Mouse (Mus musculus): ENCODE results near the gene Xrcc5. TPM values are rescaled to one million over a fixed set of nuclear protein-coding genes. Genes with fewer than 3 reads are reported as not detected.

Gene Xrcc5
- polyA plus RNA-seq, 1 experiment from 2014 or later = 68.2 TPM

GRCm38 (mm10) chr1:72418744-72419655, 111.8 kb downstream of the Xrcc5 start:
- H3K9ac ChIP-seq (replicated peaks) = no peak overlapping the region
- WGBS = 73% methylated on average over 8 of the region's 8 CpGs
- H3K27ac ChIP-seq = no peak overlapping the region
- no peaks in the 10 kb centered on the region for H3K9me3 ChIP-seq
- no peaks in the 10 kb centered on the region for H3K27me3 ChIP-seq
- no peak for ATAC-seq (ENCODE audit: insufficient number of reproducible peaks, insufficient read depth, low FRiP score, low TSS enrichment, low read depth)
- H3K4me3 ChIP-seq (replicated peaks) = no peak overlapping the region
- 0 out of 2 replicates have a peak, but pooled peaks cover 4% of the 10 kb centered on the region for H3K4me1 ChIP-seq (replicated peaks)
- H3K36me3 ChIP-seq = no peaks in the 10 kb centered on the region
- H3K4me2 ChIP-seq = no peak overlapping the region

DNA sequence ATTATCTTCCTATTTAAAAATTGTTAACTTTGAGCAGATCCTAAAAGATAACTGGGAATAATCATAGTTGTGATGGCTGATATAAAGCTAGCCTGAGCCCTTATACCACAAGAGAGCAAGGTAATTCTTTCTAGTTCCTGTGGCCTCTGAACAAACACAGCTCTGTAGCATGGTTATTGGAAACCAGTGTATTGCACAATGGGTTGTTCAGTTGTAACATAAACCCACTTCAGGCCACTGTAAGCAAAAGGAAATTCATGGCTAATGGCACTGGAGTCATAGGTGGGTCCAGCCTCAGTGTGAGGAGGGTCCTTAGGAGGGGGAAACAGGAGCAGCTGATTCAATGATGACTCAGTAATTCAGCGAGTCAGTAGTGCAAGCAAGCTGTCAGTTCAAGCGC, 113.0 kb downstream of the Xrcc5 start:
- Histone ChIP-seq H3K9me3 (no peaks in the 10 kb centered on the region), H3K4me1 (replicated peaks) (no peaks in the 10 kb centered on the region), H3K4me3 (replicated peaks) (no peak overlapping the region), H3K27ac (no peak overlapping the region), H3K27me3 (no peaks in the 10 kb centered on the region), H3K9ac (replicated peaks) (no peak overlapping the region), H3K4me2 (no peak overlapping the region), H3K36me3 (no peaks in the 10 kb centered on the region)
- ATAC-seq (ENCODE audit: insufficient number of reproducible peaks, insufficient read depth, low FRiP score, low TSS enrichment, low read depth) = no peak
- 74% methylated on average over 2 of the region's 2 CpGs for WGBS

GRCm38 (mm10) chr1:72422121-72422520, 114.9 kb downstream of the Xrcc5 start:
- Histone ChIP-seq H3K36me3 (no peaks in the 10 kb centered on the region), H3K4me3 (replicated peaks) (no peak overlapping the region), H3K4me2 (no peak overlapping the region), H3K9me3 (no peaks in the 10 kb centered on the region), H3K27ac (no peak overlapping the region), H3K27me3 (no peaks in the 10 kb centered on the region), H3K4me1 (replicated peaks) (no peaks in the 10 kb centered on the region), H3K9ac (replicated peaks) (no peak overlapping the region)
- WGBS = 85% methylated on average over 4 of the region's 4 CpGs
- ATAC-seq (ENCODE audit: insufficient number of reproducible peaks, insufficient read depth, low FRiP score, low TSS enrichment, low read depth) = no peak

GRCm38 (mm10) chr1:72426456-72426855, 119.2 kb downstream of the Xrcc5 start:
- no peak overlapping the region for H3K4me3 ChIP-seq (replicated peaks)
- H3K4me1 ChIP-seq (replicated peaks) = no peaks in the 10 kb centered on the region
- H3K9me3 ChIP-seq = no peaks in the 10 kb centered on the region
- H3K36me3 ChIP-seq = no peaks in the 10 kb centered on the region
- WGBS = 79% methylated on average over 4 of the region's 4 CpGs
- H3K4me2 ChIP-seq = no peak overlapping the region
- no peaks in the 10 kb centered on the region for H3K27me3 ChIP-seq
- H3K9ac ChIP-seq (replicated peaks) = no peak overlapping the region
- ATAC-seq (ENCODE audit: insufficient number of reproducible peaks, insufficient read depth, low FRiP score, low TSS enrichment, low read depth) = no peak
- no peak overlapping the region for H3K27ac ChIP-seq

- Histone ChIP-seq H3K9me3 (no peaks in the 10 kb centered on the region), H3K27ac (no peak overlapping the region), H3K9ac (replicated peaks) (no peak overlapping the region), H3K4me2 (no peak overlapping the region), H3K4me3 (replicated peaks) (no peak overlapping the region), H3K4me1 (replicated peaks) (no peaks in the 10 kb centered on the region), H3K27me3 (no peaks in the 10 kb centered on the region), H3K36me3 (no peaks in the 10 kb centered on the region)
- ATAC-seq (ENCODE audit: insufficient number of reproducible peaks, insufficient read depth, low FRiP score, low TSS enrichment, low read depth) = no peak
- WGBS = 90% methylated on average over 8 of the region's 8 CpGs
These were observed 121.3 kb downstream of the Xrcc5 start for GRCm38 (mm10) chr1:72428526-72428925.

- H3K4me2 ChIP-seq = no peak overlapping the region
- H3K4me3 ChIP-seq (replicated peaks) = no peak overlapping the region
- 91% methylated on average over 7 of the region's 7 CpGs for WGBS
- ATAC-seq (ENCODE audit: insufficient number of reproducible peaks, insufficient read depth, low FRiP score, low TSS enrichment, low read depth) = no peak
- H3K9ac ChIP-seq (replicated peaks) = no peak overlapping the region
- H3K9me3 ChIP-seq = no peaks in the 10 kb centered on the region
- H3K27ac ChIP-seq = no peak overlapping the region
- no peaks in the 10 kb centered on the region for H3K27me3 ChIP-seq
- H3K4me1 ChIP-seq (replicated peaks) = no peaks in the 10 kb centered on the region
- no peaks in the 10 kb centered on the region for H3K36me3 ChIP-seq
These were observed 122.0 kb downstream of the Xrcc5 start for GRCm38 (mm10) chr1:72429107-72429807.

DNA sequence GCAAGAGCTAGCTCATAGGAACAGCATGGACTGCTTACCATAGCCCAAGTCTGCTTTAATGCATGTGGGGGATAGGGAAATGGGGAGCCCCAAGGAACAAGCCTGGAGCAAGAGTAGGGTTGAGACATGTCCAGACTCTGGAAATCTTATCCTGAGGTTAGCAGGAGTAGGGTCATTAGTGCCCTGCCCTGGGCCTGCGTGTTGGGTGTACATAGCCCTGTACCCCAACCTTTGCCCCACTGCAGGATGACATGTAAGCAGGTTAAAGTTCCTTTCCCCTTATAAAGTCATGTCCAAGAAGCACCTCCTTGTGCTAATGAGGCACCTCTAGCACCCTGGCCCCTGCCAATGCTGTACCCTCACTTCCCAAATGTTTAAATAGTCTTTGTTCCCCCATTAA, 125.4 kb downstream of the Xrcc5 start:
- ATAC-seq (ENCODE audit: insufficient number of reproducible peaks, insufficient read depth, low FRiP score, low TSS enrichment, low read depth) = no peak
- Histone ChIP-seq H3K9ac (replicated peaks) (no peak overlapping the region), H3K4me2 (no peak overlapping the region), H3K4me3 (replicated peaks) (no peak overlapping the region), H3K9me3 (no peaks in the 10 kb centered on the region), H3K27ac (no peak overlapping the region), H3K27me3 (no peaks in the 10 kb centered on the region), H3K4me1 (replicated peaks) (no peaks in the 10 kb centered on the region), H3K36me3 (no peaks in the 10 kb centered on the region)
- WGBS = 84% methylated on average over 1 of the region's 1 CpGs

- Histone ChIP-seq H3K27me3 (no peaks in the 10 kb centered on the region), H3K4me1 (replicated peaks) (no peaks in the 10 kb centered on the region), H3K9me3 (no peaks in the 10 kb centered on the region), H3K9ac (replicated peaks) (no peak overlapping the region), H3K4me2 (no peak overlapping the region), H3K27ac (no peak overlapping the region), H3K4me3 (replicated peaks) (no peak overlapping the region), H3K36me3 (no peaks in the 10 kb centered on the region)
- WGBS = 74% methylated on average over 3 of the region's 3 CpGs
- ATAC-seq (ENCODE audit: insufficient number of reproducible peaks, insufficient read depth, low FRiP score, low TSS enrichment, low read depth) = no peak
These were observed 127.3 kb downstream of the Xrcc5 start for GRCm38 (mm10) chr1:72434510-72434909.

GRCm38 (mm10) chr1:72436967-72437366, 129.7 kb downstream of the Xrcc5 start:
- no peak overlapping the region for H3K27ac ChIP-seq
- ATAC-seq (ENCODE audit: insufficient number of reproducible peaks, insufficient read depth, low FRiP score, low TSS enrichment, low read depth) = no peak
- H3K4me2 ChIP-seq = no peak overlapping the region
- 75% methylated on average over 5 of the region's 5 CpGs for WGBS
- no peak overlapping the region for H3K9ac ChIP-seq (replicated peaks)
- no peak overlapping the region for H3K4me3 ChIP-seq (replicated peaks)
- H3K4me1 ChIP-seq (replicated peaks) = no peaks in the 10 kb centered on the region
- H3K36me3 ChIP-seq = no peaks in the 10 kb centered on the region
- H3K9me3 ChIP-seq = no peaks in the 10 kb centered on the region
- no peaks in the 10 kb centered on the region for H3K27me3 ChIP-seq

GRCm38 (mm10) chr1:72439146-72439545, 131.9 kb downstream of the Xrcc5 start:
- Histone ChIP-seq H3K9ac (replicated peaks) (no peak overlapping the region), H3K4me1 (replicated peaks) (no peaks in the 10 kb centered on the region), H3K4me3 (replicated peaks) (no peak overlapping the region), H3K9me3 (no peaks in the 10 kb centered on the region), H3K27ac (no peak overlapping the region), H3K27me3 (no peaks in the 10 kb centered on the region), H3K4me2 (no peak overlapping the region), H3K36me3 (no peaks in the 10 kb centered on the region)
- 80% methylated on average over 8 of the region's 8 CpGs for WGBS
- ATAC-seq (ENCODE audit: insufficient number of reproducible peaks, insufficient read depth, low FRiP score, low TSS enrichment, low read depth) = no peak

DNA sequence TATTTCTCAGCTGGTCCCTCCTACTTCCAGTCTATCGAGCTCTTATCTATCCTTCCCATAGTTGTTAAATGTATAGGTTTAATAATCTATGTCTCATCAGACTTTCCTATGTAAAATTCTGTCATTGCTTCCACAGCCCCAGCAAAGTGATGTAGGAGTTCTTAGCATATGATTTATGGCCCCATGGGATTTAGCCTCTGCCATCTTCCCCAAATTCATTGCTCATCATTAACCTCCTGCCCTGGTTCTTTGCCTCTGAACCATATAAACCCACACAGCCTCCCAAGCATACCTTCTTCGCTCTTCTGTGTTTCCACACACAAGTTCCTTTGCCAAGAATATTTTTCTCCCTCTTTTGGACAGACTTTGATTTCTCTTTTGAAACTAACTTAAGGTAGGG, 135.5 kb downstream of the Xrcc5 start:
- Histone ChIP-seq H3K27ac (no peak overlapping the region), H3K4me2 (no peak overlapping the region), H3K4me3 (replicated peaks) (no peak overlapping the region), H3K4me1 (replicated peaks) (no peaks in the 10 kb centered on the region), H3K36me3 (no peaks in the 10 kb centered on the region), H3K9ac (replicated peaks) (no peak overlapping the region), H3K27me3 (no peaks in the 10 kb centered on the region), H3K9me3 (no peaks in the 10 kb centered on the region)
- no peak for ATAC-seq (ENCODE audit: insufficient number of reproducible peaks, insufficient read depth, low FRiP score, low TSS enrichment, low read depth)
- 86% methylated on average over 2 of the region's 2 CpGs for WGBS
